Comparison of ENCODE assay signal across 9 mouse cellular contexts in the genomic region with DNA sequence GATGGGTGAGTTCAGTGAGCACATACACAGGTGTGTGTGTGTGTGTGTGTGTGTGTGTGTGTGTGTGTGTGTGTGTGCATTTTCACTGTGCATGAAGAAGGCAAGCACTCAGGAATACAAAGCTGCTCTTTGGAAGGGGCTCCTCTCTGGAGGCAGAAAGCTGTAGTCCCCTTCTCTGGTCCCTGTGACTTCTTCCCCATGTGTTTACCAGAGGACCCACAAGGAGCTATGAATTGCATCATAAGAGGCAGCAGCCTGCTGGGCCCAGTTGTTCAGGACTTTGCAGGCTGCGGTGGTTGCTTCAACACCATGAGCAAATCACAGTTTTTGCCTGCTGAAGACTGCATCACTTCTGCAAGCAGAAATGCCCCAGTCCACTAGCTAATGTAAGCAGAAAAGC. TPM values are rescaled to one million over a fixed set of nuclear protein-coding genes. Genes with fewer than 3 reads are reported as not detected.
DNase-seq lines count a peak whose midpoint lies in the region; ATAC-seq lines count a peak whose summit lies in the region.
"Had no signal": no experiment of that assay in that cellular context is flagged by ENCODE, and none has a peak within 500 bp of the region (broad histone marks: within the 10 kb centered on the region; RNA-seq: fewer than 3 reads in every experiment).

No protein-coding gene starts in this region.

- peaks cover 56% of the 10 kb centered on the region for H3K27me3 ChIP-seq in embryonic facial prominence, embryonic 10.5 days (replicated peaks; ENCODE audit: low read depth, poor library complexity, severe bottlenecking)
- H3K27me3 ChIP-seq in forebrain, embryonic 11.5 days (ENCODE audit: control insufficient read depth, insufficient read depth, low read length), result peaks cover 23% of the 10 kb centered on the region
- peaks cover 5% of the 10 kb centered on the region for H3K27me3 ChIP-seq in neural tube, embryonic 14.5 days (ENCODE audit: control insufficient read depth, insufficient read depth, low read length)
- H3K27me3 ChIP-seq in intestine, embryonic 15.5 days (replicated peaks), result peaks cover 36% of the 10 kb centered on the region

- H3K4me2 ChIP-seq in forebrain, embryonic 11.5 days (ENCODE audit: low read depth, low read length, severe bottlenecking), result peak overlapping the region; percentile 83; the same call in 1 of the 2 replicates
- peak overlapping the region; percentile 88 for H3K4me2 ChIP-seq in neural tube, embryonic 14.5 days (ENCODE audit: low read depth, low read length)
- no peak overlapping the region for H3K4me2 ChIP-seq in intestine, embryonic 15.5 days (replicated peaks)

- H3K4me1 ChIP-seq in embryonic facial prominence, embryonic 10.5 days, result peaks cover 18% of the 10 kb centered on the region
- H3K4me1 ChIP-seq in forebrain, embryonic 11.5 days (replicated peaks; ENCODE audit: control insufficient read depth, insufficient read depth, low read length), result peaks cover 2% of the 10 kb centered on the region; the same call in 1 of the 2 replicates
- H3K4me1 ChIP-seq in neural tube, embryonic 14.5 days (ENCODE audit: control insufficient read depth, insufficient read depth, low read length), result 0 out of 2 replicates have a peak, but pooled peaks cover 3% of the 10 kb centered on the region
- peaks cover 10% of the 10 kb centered on the region for H3K4me1 ChIP-seq in intestine, embryonic 15.5 days (replicated peaks)

- peak; percentile 14 for DNase-seq in embryonic facial prominence, embryonic 10.5 days (ENCODE audit: low spot score)
- DNase-seq in forebrain, embryonic 11.5 days (ENCODE audit: low spot score), result no peak
- peak; percentile 15 to 19 for DNase-seq in layer of hippocampus, postnatal 36 days
- no peak for DNase-seq in urinary bladder, postnatal 10 days (ENCODE audit: low spot score)
- no peak for DNase-seq in ovary, postnatal 14 days (ENCODE audit: low spot score)

- H3K27ac ChIP-seq in embryonic facial prominence, embryonic 10.5 days (replicated peaks), result no peak overlapping the region
- H3K27ac ChIP-seq in forebrain, embryonic 11.5 days (ENCODE audit: low read depth, low read length), result no peak overlapping the region
- H3K27ac ChIP-seq in neural tube, embryonic 14.5 days (ENCODE audit: low read depth, low read length), result no peak overlapping the region
- H3K27ac ChIP-seq in intestine, embryonic 15.5 days, result no peak overlapping the region
- H3K27ac ChIP-seq: limb, embryonic 15.5 days had no signal

- no peaks in the 10 kb centered on the region for H3K9me3 ChIP-seq in embryonic facial prominence, embryonic 10.5 days
- no peaks in the 10 kb centered on the region for H3K9me3 ChIP-seq in forebrain, embryonic 11.5 days (ENCODE audit: control insufficient read depth, low read length)
- no peaks in the 10 kb centered on the region for H3K9me3 ChIP-seq in neural tube, embryonic 14.5 days (ENCODE audit: control insufficient read depth, low read length)
- H3K9me3 ChIP-seq in intestine, embryonic 15.5 days, result no peaks in the 10 kb centered on the region
- H3K9me3 ChIP-seq: limb, embryonic 15.5 days had no signal

- H3K4me3 ChIP-seq in embryonic facial prominence, embryonic 10.5 days, result peak overlapping the region; percentile 69; the same call in 1 of the 2 replicates
- H3K4me3 ChIP-seq in forebrain, embryonic 11.5 days (ENCODE audit: low read depth, low read length), result no peak overlapping the region; the same call in 1 of the 2 replicates
- peak overlapping the region; percentile 63 for H3K4me3 ChIP-seq in neural tube, embryonic 14.5 days (ENCODE audit: low read depth, low read length)
- H3K4me3 ChIP-seq in intestine, embryonic 15.5 days (replicated peaks), result no peak overlapping the region

- no peaks in the 10 kb centered on the region for H3K36me3 ChIP-seq in embryonic facial prominence, embryonic 10.5 days (replicated peaks)
- no peaks in the 10 kb centered on the region for H3K36me3 ChIP-seq in forebrain, embryonic 11.5 days (ENCODE audit: control insufficient read depth, insufficient read depth, low read length)
- H3K36me3 ChIP-seq in neural tube, embryonic 14.5 days (ENCODE audit: control insufficient read depth, insufficient read depth, low read length), result no peaks in the 10 kb centered on the region
- no peaks in the 10 kb centered on the region for H3K36me3 ChIP-seq in intestine, embryonic 15.5 days
- H3K36me3 ChIP-seq: limb, embryonic 15.5 days had no signal

- 31% methylated on average over 1 of the region's 1 CpGs for WGBS in embryonic facial prominence, embryonic 10.5 days
- WGBS in forebrain, embryonic 11.5 days, result 24% methylated on average over 1 of the region's 1 CpGs
- WGBS in neural tube, embryonic 14.5 days, result 32% methylated on average over 1 of the region's 1 CpGs
- WGBS in intestine, embryonic 15.5 days, result 37% methylated on average over 1 of the region's 1 CpGs

- no peak for ATAC-seq in forebrain, embryonic 11.5 days (replicated peaks; ENCODE audit: low FRiP score)
- ATAC-seq in neural tube, embryonic 14.5 days (ENCODE audit: low read depth), result no peak
- ATAC-seq in intestine, embryonic 15.5 days, result no peak

- no peak overlapping the region for H3K9ac ChIP-seq in forebrain, embryonic 11.5 days (ENCODE audit: low read length)
- H3K9ac ChIP-seq in neural tube, embryonic 14.5 days (replicated peaks; ENCODE audit: low read depth, low read length), result peak overlapping the region; percentile 26; the same call in 1 of the 2 replicates
- no peak overlapping the region for H3K9ac ChIP-seq in intestine, embryonic 15.5 days

RNA-seq across cellular contexts. Expression of a gene that starts 0.8 kb away (rescaled TPM):
- 0.36 and 0.88 TPM in 2 replicates for polyA plus RNA-seq in embryonic facial prominence, embryonic 10.5 days (2016; fragmentation: Nextera tagmentation; extraction: Ambion mirVana)
- 2.8 and 4.0 TPM in 2 replicates for polyA plus RNA-seq in forebrain, embryonic 11.5 days (2014; fragmentation: Nextera tagmentation; extraction: Ambion mirVana)
- total RNA-seq in layer of hippocampus, postnatal 36 days (2021), result 100 to 1,000 TPM; 145 to 146 TPM
- polyA plus RNA-seq in neural tube, embryonic 14.5 days (2014; fragmentation: Nextera tagmentation; extraction: Ambion mirVana), result 85.0 and 101 TPM in 2 replicates
- 1.8 and 1.9 TPM in 2 replicates for polyA plus RNA-seq in intestine, embryonic 15.5 days (2015; fragmentation: Nextera tagmentation; extraction: Ambion mirVana)
- total RNA-seq: MEL had no signal

Comparison
In these comparisons a context has a peak if more than half of its experiments do, and no peak if none do; other contexts are left out.
1. DNase-seq: peak in embryonic facial prominence, embryonic 10.5 days (single experiment) and layer of hippocampus, postnatal 36 days (2 of 2); none in forebrain, embryonic 11.5 days (single experiment), urinary bladder, postnatal 10 days (single experiment) and ovary, postnatal 14 days (single experiment).
2. H3K4me3 ChIP-seq: peak in embryonic facial prominence, embryonic 10.5 days (single experiment) and neural tube, embryonic 14.5 days (single experiment); none in forebrain, embryonic 11.5 days (single experiment) and intestine, embryonic 15.5 days (single experiment).
3. RNA of a gene that starts 0.8 kb away (polyA plus RNA-seq): 85.0 to 101 TPM in neural tube, embryonic 14.5 days; 2.8 to 4.0 TPM in forebrain, embryonic 11.5 days, 1.8 to 1.9 TPM in intestine, embryonic 15.5 days and 0.36 to 0.88 TPM in embryonic facial prominence, embryonic 10.5 days; every median in the first group is over 10 times any median in the second.